27 mouse cellular contexts compared by ENCODE assay signal in the genomic region with DNA sequence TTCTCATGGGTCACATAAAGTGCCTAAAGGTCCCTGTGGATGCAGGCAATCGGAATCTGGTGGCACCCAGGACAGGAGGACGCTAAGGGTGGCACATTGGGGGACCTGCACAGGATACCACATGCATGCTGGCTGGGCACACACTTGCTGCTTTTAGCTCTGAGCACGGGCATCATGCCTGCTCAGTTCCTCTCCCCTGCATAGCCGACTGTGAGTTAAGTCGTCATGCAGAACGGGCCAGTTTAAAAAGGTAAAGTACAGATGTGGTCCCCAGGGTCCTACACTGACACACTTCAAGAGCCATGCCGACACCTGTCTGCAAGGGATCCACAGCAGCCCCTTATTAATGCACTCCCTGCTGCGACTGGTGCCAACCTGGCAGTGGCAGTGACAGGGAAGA. TPM values are rescaled to one million over a fixed set of nuclear protein-coding genes. Genes with fewer than 3 reads are reported as not detected.
A peak's percentile ranks its signal among the peaks of the same experiment; 100 is the strongest.
DNase-seq lines count a peak whose midpoint lies in the region; ATAC-seq and TF ChIP-seq lines count a peak whose summit lies in the region.
"Had no signal": no experiment of that assay in that cellular context is flagged by ENCODE, and none has a peak within 500 bp of the region (broad histone marks: within the 10 kb centered on the region; RNA-seq: fewer than 3 reads in every experiment).

No protein-coding gene starts in this region.

- no peak for TF ChIP-seq CTCF in lung, adult 2 months (IDR thresholded peaks at IDR 0.05; ENCODE audit: insufficient read depth, low read length)
- no peak for TF ChIP-seq CTCF in left cerebral cortex, adult 2 months (IDR thresholded peaks at IDR 0.05)

- peak; percentile 14 for DNase-seq in lung, postnatal 36 days
- no peak for DNase-seq in lung, adult 2 months
- DNase-seq in A20 (ENCODE audit: low read depth, low spot score) = peak; percentile 93
- peak; percentile 62 to 64 for DNase-seq in B cell, adult 2 months
- DNase-seq in left cerebral cortex, adult 2 months (ENCODE audit: extremely low spot score in 1 of 2, low spot score in 2 of 2) = no peak
- DNase-seq in frontal cortex, postnatal 14 days (ENCODE audit: low spot score in 2 of 2) = no peak
- DNase-seq: adrenal gland, postnatal 25 days; cerebellum, adult 2 months; cerebellum, postnatal 14 days; gastrocnemius, postnatal 14 days; heart, postnatal 36 days; kidney, adult 8-10 months; kidney, postnatal 10 days; lung, embryonic 14.5 days; lung, postnatal 14 days; midbrain, embryonic 14.5 days had no signal

- WGBS in lung, adult 2 months = 82% methylated on average over 8 of the region's 8 CpGs

- no peak overlapping the region for H3K4me3 ChIP-seq in lung, adult 2 months (replicated peaks; ENCODE audit: extremely low read depth, low read depth, low read length)
- no peak overlapping the region for H3K4me3 ChIP-seq in left cerebral cortex, adult 2 months
- H3K4me3 ChIP-seq: embryonic facial prominence, embryonic 10.5 days; embryonic facial prominence, embryonic 15.5 days; forebrain, embryonic 13.5 days; hindbrain, embryonic 12.5 days; intestine, embryonic 15.5 days; limb, embryonic 12.5 days; stomach, embryonic 15.5 days had no signal

- TF ChIP-seq POLR2A in lung, adult 2 months (IDR thresholded peaks at IDR 0.05; ENCODE audit: borderline replicate concordance, extremely low read depth, low read depth, low read length) = no peak

- ATAC-seq in megakaryocyte, adult 5-6 weeks (ENCODE audit: poor library complexity, severe bottlenecking) = peak; percentile 12
- ATAC-seq in granulocyte monocyte progenitor cell, adult 5-6 weeks (replicated peaks; ENCODE audit: poor library complexity, severe bottlenecking) = no peak
- ATAC-seq: forebrain, embryonic 13.5 days; hindbrain, postnatal 0 days; intestine, embryonic 15.5 days; Patski had no signal

- intact Hi-C loops in left cerebral cortex, adult 2 months (cut with DNase I) = no loop called here

- H3K27ac ChIP-seq in left cerebral cortex, adult 2 months = no peak overlapping the region
- H3K27ac ChIP-seq: embryonic facial prominence, embryonic 10.5 days; embryonic facial prominence, embryonic 15.5 days; forebrain, embryonic 13.5 days; hindbrain, embryonic 12.5 days; hindbrain, postnatal 0 days; intestine, embryonic 15.5 days; limb, embryonic 12.5 days; stomach, embryonic 15.5 days had no signal

- no peaks in the 10 kb centered on the region for H3K4me1 ChIP-seq in lung, adult 2 months (ENCODE audit: control insufficient read depth, insufficient read depth, low read length)
- H3K4me1 ChIP-seq: embryonic facial prominence, embryonic 10.5 days; embryonic facial prominence, embryonic 15.5 days; forebrain, embryonic 13.5 days; hindbrain, embryonic 12.5 days; intestine, embryonic 15.5 days; limb, embryonic 12.5 days; stomach, embryonic 15.5 days had no signal

RNA-seq across cellular contexts. Expression of a gene that starts 37.6 kb away (rescaled TPM):
- 3.6 and 5.4 TPM in 2 replicates for polyA plus RNA-seq in lung, adult 2 months (2012; rRNA removed)
- total RNA-seq in megakaryocyte, adult 5-6 weeks (2015) = 74.3 and 89.0 TPM in 2 replicates
- 48.1 and 51.6 TPM in 2 replicates for total RNA-seq in megakaryocyte, adult 5-6 weeks (2017)
- total RNA-seq in left cerebral cortex, adult 2 months (2021) = 1 to 10 TPM; 9.0 to 9.8 TPM
- total RNA-seq in granulocyte monocyte progenitor cell, adult 5-6 weeks (2014; fragmentation: Nextera tagmentation) = 90.9 and 98.7 TPM in 2 replicates
- total RNA-seq in granulocyte monocyte progenitor cell, adult 5-6 weeks (2017) = 64.6 and 66.4 TPM in 2 replicates

Comparison
In these comparisons a context has a peak if more than half of its experiments do, and no peak if none do; other contexts are left out.
1. DNase-seq: peak in lung, postnatal 36 days (single experiment), A20 (single experiment) and B cell, adult 2 months (2 of 2); none in lung, adult 2 months (single experiment), left cerebral cortex, adult 2 months (0 of 2) and frontal cortex, postnatal 14 days (0 of 2).
2. RNA of a gene that starts 37.6 kb away (total RNA-seq): 64.6 to 98.7 TPM in granulocyte monocyte progenitor cell, adult 5-6 weeks and 48.1 to 89.0 TPM in megakaryocyte, adult 5-6 weeks; 9.0 to 9.8 TPM in left cerebral cortex, adult 2 months; every median in the first group is over 4 times any median in the second.